Mouse (Mus musculus) neutrophil, adult 5-6 weeks (primary cell): ENCODE measurements around the gene Sema3a. TPM values are rescaled to one million over a fixed set of nuclear protein-coding genes. Genes with fewer than 3 reads are reported as not detected.
"Not testable (repeated sequence)": the region's sequence is repeated elsewhere in the genome, so short reads cannot be mapped to it uniquely, and the experiment has no call there.

Experiments
- ATAC-seq: fragments of 151-379, 151-347 bp; 2 replicates; pipeline ENCODE4 v1.8.0; 2017; ENCODE audit warnings: mild to moderate bottlenecking, moderate TSS enrichment; ENCODE audit not compliant: insufficient number of reproducible peaks, poor library complexity, low FRiP score, severe bottlenecking; ENCODE audit errors: extremely low read depth
- total RNA-seq: library from RNA; stranded (forward); fragments of 200-1000 nt; gene quantifications from 2 replicates; pipeline ENCODE4 v1.2.3, GENCODE M21; 2017

The Sema3a gene
- total RNA-seq, 1 experiment from 2014 or later, result not detected

DNA sequence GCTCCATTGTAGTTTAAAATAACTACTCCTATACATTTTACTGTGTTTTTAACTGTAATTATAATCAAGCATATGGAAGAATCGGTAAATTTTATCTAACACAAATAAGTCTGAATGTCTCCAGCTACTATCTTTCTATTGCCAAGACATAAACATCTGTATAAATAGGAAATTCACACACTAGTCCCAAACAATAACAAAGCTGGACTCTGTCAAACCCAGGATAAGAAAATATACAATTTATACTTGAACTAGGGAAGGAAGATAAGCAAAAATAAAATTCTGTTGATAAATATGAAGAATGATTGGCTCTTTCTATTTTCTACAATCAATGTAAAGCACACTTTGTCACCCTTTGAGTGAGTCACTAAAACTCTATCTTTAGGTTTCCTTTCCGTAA lies 280.9 kb downstream of the Sema3a start:
- ATAC-seq, result no peak

- no peak for ATAC-seq
These were observed 286.7 kb downstream of the Sema3a start for GRCm38 (mm10) chr5:13411920-13412319.

- ATAC-seq, result no peak
These were observed 288.8 kb downstream of the Sema3a start for GRCm38 (mm10) chr5:13413915-13414525.

- no peak for ATAC-seq
These were observed 291.9 kb downstream of the Sema3a start for GRCm38 (mm10) chr5:13416960-13417710.

DNA sequence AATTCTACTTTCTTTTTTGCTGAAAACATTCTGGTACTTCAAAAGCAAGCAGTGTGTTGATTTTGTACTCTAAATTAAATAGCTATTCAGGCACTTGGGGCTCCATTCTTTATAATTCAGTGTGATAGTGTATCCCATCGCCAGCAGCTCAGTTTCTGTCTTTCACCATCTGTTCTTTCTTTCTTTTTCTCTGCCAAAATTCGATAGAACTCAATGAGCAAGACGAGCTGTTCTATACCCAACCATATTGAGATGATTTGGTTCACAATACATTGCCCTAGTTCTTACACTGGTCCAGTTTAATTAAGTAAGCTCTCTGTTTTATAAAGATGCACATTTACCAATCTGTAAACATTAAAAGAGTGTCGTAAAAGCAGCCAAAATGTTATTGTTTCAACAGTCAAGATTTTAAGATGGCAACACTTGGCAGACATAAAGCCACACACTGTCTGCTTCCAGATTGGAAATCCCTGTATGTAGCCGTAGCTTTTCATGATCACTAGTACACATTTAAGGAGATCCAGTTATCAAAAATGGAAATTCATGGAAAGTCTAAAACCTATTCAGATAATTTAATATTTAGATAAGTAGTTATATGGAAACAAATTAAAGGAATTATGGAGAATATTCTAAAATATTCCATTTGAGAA lies 296.2 kb downstream of the Sema3a start:
- no peak for ATAC-seq

DNA sequence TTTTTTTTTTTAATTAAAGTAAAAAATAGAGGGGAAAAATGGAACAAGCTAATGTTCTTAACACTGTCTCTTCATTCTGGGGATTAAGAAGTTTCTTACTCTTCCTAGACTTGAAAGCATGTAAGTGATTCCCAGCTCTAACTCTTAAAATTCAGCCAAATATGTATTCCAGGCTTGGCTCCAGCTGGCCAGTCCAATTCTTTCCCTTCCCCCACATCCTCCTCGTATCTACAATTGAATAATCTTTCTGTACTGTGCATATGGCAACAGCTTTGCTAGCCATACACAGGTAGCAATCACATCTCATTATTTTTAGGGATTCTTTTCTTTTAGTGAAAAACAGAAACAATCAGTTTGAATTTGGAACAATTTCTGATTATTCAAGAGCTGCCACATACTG lies 303.5 kb downstream of the Sema3a start:
- ATAC-seq, result no peak

DNA sequence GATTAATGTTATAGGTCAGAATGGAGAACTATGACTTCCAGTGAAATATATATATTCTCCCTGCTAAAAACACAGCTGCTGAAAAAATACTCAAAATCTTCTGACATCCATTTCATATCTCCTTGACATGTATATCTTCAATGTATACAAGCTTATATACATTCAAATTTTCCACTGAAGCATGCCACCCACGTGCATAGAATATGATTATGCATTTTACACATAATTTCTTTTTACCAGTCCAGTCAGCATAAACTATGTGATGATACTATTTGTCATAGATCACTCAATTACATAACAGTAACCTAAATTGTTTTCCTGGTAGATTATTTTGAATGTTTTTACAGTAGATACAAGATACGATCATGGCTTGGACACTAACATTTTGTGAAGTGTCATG lies 306.6 kb downstream of the Sema3a start:
- no peak for ATAC-seq

- ATAC-seq, result no peak
These were observed 307.4 kb downstream of the Sema3a start for GRCm38 (mm10) chr5:13432574-13432973.

GRCm38 (mm10) chr5:13433303-13433702 lies 308.1 kb downstream of the Sema3a start:
- ATAC-seq, result no peak

GRCm38 (mm10) chr5:13441112-13441511 lies 315.9 kb downstream of the Sema3a start:
- ATAC-seq, result no peak

GRCm38 (mm10) chr5:13460182-13461001 lies 335.2 kb downstream of the Sema3a start:
- ATAC-seq, result no peak

DNA sequence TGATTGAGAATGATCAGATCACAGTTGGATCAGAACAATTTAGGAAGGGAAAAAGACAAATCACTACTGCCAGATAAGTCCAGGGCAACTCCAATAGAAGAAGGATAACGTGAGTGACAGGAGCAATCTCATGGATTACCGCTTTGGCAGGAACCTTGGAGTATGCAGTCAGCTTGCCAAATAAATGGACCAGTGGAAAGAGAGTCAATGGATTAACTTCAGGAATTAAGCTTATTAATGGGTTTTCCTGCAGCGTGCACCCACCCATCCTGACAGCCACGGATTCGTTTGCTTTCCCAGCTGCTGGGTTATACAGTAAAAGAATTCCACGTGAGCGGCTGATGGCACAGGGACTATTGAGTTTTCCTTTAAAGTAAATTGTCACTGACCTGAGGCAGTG lies 343.6 kb downstream of the Sema3a start:
- no peak for ATAC-seq

GRCm38 (mm10) chr5:13469401-13469800 lies 344.2 kb downstream of the Sema3a start:
- ATAC-seq, result no peak

- ATAC-seq, result no peak
These were observed 345.1 kb downstream of the Sema3a start for GRCm38 (mm10) chr5:13470057-13470905.

GRCm38 (mm10) chr5:13477653-13478052 lies 352.4 kb downstream of the Sema3a start:
- no peak for ATAC-seq

- ATAC-seq, result no peak
These were observed 363.5 kb downstream of the Sema3a start for GRCm38 (mm10) chr5:13488671-13489070.

DNA sequence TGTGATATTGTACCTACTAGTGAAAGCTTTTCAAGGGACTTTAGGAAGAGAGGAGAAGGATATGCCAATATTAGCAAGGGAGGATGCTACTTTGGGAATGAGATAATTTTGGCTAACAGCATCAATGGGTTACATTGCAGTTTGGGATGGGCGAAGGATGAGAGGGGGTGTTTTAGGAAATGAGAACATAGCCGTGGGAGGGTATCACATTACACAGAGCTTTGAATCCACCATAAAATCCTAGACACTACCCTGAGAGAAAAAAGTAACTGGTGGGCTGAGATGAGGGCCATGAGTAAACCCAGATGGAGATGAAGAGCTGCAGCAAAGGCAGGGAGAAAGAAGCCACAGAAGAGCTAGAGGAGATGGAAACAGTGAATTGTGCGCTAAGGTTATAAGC lies 370.8 kb downstream of the Sema3a start:
- not testable (repeated sequence) for ATAC-seq

GRCm38 (mm10) chr5:13499835-13500234 lies 374.6 kb downstream of the Sema3a start:
- no peak for ATAC-seq
